Mouse (Mus musculus): ENCODE measurements around the gene Natd1.

Gene Natd1

GRCm38 (mm10) chr11:60914491-60914890 lies at the start of gene Natd1:
Gene Natd1, minus strand, starts transcription at chr11:60914750.
- no peak for DNase-seq

- no peak for DNase-seq
These were observed 48.2 kb upstream of the Natd1 start for GRCm38 (mm10) chr11:60962709-60963108.

- DNase-seq, result no peak
These were observed 46.6 kb upstream of the Natd1 start for GRCm38 (mm10) chr11:60961176-60961575.

DNA sequence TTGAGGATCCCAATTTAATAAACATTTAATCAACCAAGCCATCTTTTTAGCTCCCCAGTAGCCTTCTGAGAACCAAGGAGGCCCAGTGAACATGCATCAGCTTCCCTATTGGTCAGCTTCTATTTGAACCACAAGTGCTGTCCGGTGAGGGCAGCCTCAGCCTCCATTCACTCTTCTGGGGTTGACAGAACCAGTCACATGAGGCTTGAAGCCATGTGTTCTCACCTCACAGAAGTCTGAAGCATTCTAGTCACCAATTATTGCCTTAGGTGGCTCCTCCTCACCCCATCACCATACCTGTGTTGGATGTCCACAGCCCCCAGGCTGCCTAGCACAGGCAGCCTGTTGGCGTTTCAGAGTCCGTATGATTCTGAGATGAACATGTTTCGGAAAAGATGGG lies 44.4 kb upstream of the Natd1 start:
- DNase-seq, result no peak

DNA sequence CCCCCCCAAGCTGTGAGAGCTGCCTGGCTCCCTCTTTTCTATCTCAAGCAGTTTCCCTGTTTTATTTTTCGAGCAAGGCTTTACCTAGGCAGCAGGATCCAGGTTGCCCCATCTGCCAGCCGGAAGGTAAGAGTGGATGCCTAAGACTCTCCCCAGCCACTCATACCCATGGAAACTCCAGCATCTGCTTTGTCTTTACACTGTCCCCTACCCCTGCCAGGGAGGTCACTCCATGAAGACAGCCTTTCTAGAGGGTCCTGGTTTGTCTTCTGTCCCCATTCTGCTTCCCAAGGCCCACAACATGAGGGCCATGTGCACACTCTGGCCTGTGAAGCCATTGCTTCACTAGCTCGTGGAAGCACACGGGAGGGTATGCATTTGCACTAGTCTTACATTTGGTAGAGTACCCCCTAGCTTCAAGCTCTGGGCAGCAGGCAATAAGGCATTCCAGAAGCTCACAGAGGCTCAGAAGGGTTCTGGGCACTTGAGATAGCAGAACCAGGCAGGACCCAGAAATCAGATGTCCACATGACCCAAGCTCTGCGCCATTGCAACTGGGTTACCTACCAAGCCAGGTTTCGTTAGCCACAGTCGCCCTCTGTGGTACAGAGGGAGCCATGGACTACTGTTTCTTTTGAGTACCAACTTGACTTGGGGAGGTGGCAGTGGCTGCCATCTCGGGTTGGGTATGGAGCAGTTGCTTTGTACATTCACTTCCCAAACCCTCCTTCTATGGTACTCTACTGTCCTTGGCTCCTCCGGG lies 41.3 kb upstream of the Natd1 start:
- no peak for DNase-seq

DNA sequence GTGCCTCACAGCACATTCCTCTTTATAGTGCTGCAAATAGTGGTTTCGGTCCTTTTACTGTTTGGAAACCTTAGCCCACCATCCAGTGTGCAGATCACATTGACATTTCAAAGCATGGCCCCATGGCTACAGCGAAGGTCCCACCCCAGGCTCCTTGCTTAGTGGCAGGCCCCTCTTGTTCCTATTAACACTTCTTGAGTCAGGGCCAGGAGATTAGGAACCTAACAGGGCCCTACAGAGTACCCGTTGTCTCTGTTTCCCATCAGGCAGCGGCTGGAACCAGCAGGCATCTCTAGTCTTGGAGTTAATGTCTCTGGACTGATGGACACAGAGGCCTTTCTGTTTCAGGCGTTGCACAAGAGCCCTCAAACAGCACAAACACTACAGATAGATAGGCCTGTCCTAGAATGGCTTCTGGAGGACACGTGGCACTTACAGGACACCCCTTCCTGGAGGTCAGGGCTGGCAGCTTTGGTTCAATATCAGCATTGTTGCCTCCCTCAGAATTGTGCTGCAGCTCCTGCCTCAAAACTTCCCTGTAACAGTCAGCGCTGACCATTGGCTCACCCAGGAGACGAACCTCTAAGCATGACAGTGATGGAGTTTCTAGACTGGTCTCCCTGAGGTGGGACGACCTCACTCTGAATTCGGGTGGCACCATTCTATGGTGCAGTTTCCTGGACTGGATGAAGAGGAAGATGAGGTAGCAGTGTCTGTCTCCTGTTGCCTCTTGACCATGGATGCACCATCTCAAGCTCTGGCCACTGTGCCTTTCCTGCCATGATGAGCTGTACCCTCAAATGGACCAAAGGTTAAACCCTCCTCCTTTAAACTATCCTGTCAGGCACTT lies 39.9 kb upstream of the Natd1 start:
- DNase-seq, result no peak

GRCm38 (mm10) chr11:60953803-60954202 lies 39.3 kb upstream of the Natd1 start:
- peak; percentile 96 to 97 for DNase-seq

- no peak for DNase-seq
These were observed 38.4 kb upstream of the Natd1 start for GRCm38 (mm10) chr11:60952986-60953385.

DNA sequence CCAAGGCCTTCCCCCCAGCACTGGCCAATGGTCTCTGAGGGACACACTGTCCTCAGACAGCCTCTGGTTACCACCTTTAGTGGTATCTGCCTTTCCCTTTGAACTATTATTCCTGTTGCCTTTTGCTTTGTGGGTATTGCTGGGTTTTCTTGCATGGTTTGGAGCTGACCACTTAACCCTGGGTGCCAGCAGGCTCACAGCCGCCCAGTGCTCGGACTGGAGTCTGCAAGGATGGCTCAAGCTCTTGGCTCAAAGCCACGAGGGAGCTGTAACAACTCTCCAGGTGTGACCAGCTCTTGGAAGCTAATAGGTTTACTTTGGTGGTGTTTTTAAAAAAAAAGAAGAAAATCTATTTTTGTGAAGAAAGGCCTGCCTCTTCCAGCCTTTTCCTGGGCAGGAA lies 37.8 kb upstream of the Natd1 start:
- DNase-seq, result no peak

DNA sequence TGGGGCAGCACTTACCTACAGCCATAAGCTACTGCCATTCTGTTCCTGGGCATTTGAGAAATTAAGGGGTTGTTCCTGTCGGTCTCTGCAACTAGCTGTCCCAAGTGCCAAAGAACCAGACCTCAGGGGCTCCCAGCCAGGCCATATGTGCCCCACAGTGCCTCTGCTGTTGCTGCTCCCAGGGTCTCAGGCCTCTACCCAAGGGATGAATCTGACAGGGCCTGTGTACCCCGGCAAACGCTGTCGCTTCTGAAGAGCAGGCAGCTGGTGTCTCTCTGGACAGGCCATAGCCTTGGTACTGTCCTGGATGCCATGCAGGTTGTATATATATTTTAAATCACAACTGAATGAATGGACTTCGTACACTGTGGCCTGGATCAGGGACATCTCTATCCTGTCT lies 37.3 kb upstream of the Natd1 start:
- DNase-seq, result no peak

- DNase-seq, result no peak
These were observed 30.5 kb upstream of the Natd1 start for GRCm38 (mm10) chr11:60945003-60945402.

GRCm38 (mm10) chr11:60942263-60943015 lies 27.9 kb upstream of the Natd1 start:
- DNase-seq, result no peak

- peak; percentile 70 to 83 for DNase-seq
These were observed 26.8 kb upstream of the Natd1 start for GRCm38 (mm10) chr11:60941370-60941769.

DNA sequence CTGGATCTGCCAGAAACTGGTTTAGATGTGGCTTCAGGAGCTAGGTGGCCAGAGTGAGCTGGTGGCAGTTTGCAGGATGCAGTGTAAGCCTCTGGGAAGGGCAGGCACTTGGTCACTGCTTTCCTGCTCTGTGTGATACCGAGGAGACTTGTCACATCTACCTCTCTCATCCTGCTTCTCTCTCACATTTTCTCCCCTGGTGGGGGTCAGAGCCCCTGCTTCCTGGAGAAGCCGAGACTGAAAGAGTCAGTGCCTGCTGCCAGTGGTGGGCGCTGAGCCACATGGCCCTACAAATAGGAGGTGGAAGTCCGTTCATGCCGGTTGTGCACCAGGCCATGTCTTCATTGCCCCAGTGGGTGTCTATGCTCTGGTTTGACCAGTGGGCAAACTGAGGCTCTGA lies 26.0 kb upstream of the Natd1 start:
- DNase-seq, result no peak

GRCm38 (mm10) chr11:60939487-60939886 lies 24.9 kb upstream of the Natd1 start:
- no peak for DNase-seq

- DNase-seq, result no peak
These were observed 23.1 kb upstream of the Natd1 start for GRCm38 (mm10) chr11:60937611-60938010.

DNA sequence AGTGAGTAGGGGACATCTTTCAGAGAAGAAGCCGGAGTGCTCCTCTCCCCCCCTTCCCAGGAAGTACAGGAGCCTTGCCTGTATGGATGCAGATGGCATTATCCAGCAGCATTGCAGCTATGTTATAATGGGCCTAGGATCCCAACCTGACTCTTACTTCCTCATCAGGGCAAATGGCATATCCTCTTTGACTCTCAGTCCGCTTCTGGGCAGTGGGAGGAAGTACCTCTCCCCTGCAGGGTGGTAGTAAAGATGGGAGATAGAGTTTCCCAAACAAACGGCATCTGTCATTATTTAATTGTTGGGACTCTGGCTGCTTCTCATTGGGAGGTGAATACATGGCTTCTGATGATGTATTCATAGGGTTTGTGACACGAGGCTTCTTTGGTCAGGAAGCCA lies 21.4 kb upstream of the Natd1 start:
- no peak for DNase-seq

GRCm38 (mm10) chr11:60935326-60935974 lies 20.9 kb upstream of the Natd1 start:
- peak; percentile 56 to 74 for DNase-seq

DNA sequence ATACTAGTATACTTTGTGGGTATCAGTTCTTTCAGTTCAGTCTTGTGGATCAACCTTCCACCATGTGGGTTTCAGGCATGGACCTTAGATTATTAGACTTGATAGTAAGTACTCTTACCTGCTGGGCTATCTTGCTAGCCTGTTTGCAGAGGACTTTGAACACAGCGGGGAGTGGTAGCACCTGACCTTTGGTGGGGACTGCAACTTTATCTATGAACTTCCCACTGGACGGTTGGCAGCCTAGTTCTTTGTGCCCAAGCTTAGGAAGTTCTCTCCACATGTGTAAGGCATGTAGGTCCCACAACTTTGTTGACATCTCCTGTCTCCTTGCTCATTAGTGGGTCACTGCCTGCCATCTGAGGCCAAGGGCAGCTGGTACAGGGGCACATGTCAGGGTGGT lies 20.2 kb upstream of the Natd1 start:
- no peak for DNase-seq

DNA sequence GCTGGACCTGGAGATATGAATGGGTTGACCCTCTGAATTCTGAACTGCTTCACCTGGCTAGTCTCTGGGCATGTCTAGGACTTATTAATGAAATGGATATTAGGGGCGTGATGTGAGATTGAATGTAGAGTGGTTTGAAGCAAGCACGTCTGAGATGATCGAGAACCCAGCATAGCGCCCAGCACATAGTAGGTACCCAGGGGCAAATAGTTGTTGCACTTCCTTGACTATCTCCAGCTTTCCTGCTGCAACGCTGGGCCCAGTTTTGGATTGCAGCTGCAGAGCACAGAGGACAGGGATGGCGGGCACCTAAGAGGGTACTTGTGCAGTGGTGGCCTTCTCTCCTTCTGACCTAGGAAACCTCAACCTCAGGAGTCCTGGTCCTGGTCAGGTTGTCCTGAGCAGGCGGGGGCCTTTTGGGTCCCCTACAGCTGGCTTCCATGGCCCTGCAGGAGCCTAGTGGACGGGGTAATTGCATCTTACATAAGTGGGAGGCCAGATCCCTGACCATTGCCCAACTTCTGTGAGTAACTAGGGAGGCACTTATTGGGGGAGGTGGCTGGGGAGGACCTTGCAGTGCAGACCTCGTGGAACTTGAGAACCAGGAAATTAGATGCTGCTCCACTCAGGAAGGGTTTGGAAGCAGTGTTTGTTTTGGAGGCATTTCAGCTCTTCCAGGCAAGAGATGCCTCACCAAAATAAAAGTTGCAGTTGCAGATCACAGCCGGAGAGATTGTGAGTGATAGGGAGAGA lies 18.8 kb upstream of the Natd1 start:
- DNase-seq, result peak; percentile 46 to 60

GRCm38 (mm10) chr11:60932503-60933020 lies 18.0 kb upstream of the Natd1 start:
- DNase-seq, result no peak

Measured in kidney, postnatal 4 days (tissue).